Mouse (Mus musculus) G1E (cell line): ENCODE results near the gene Camkk1. TPM values are rescaled to one million over a fixed set of nuclear protein-coding genes. Genes with fewer than 3 reads are reported as not detected.

ENCODE experiments used
- ATAC-seq: 2 replicates; pipeline ENCODE4 v1.8.0; 2016; ENCODE audit warnings: mild to moderate bottlenecking; ENCODE audit not compliant: insufficient number of reproducible peaks, poor library complexity, low FRiP score, severe bottlenecking; ENCODE audit errors: extremely low read depth
- DNase-seq: peaks from one replicate; pipeline ENCODE4 v3.0.0; 2012; ENCODE audit warnings: low spot score
- H3K27me3 ChIP-seq: 2 replicates; pipeline ENCODE4 v1.6.1; 2012; ENCODE audit warnings: mild to moderate bottlenecking, low read length, inconsistent platforms; ENCODE audit not compliant: insufficient read depth
- H3K36me3 ChIP-seq: replicated peaks from 2 replicates; pipeline ENCODE3; 2012; ENCODE audit warnings: mild to moderate bottlenecking, inconsistent platforms
- H3K4me1 ChIP-seq: 2 replicates; pipeline ENCODE4 v1.6.1; 2012; ENCODE audit warnings: low read depth, low read length, inconsistent platforms, mixed read lengths; ENCODE audit not compliant: insufficient read depth
- H3K4me3 ChIP-seq: 2 replicates; pipeline ENCODE4 v1.5.1; 2012; ENCODE audit warnings: low read depth, mild to moderate bottlenecking, inconsistent platforms, low read length, moderate library complexity, mixed read lengths
- H3K9me3 ChIP-seq: replicated peaks from 2 replicates; pipeline ENCODE4 v1.6.1; 2012; ENCODE audit warnings: inconsistent platforms
- CTCF ChIP-seq: IDR thresholded peaks from 2 replicates; pipeline ENCODE4 v1.5.1; 2012; ENCODE audit warnings: low read depth, low read length, inconsistent platforms, mixed read lengths
- GATA1 ChIP-seq: IDR thresholded peaks from 2 replicates; pipeline ENCODE4 v1.6.1; 2012; ENCODE audit warnings: borderline replicate concordance, low read length, inconsistent platforms, mixed read lengths
- GATA2 ChIP-seq: IDR thresholded peaks from 2 replicates; pipeline ENCODE4 v1.6.1; 2012; ENCODE audit warnings: low read depth, low read length, inconsistent platforms, borderline replicate concordance
- POLR2AphosphoS5 ChIP-seq: IDR thresholded peaks from 2 replicates; pipeline ENCODE4 v1.6.1; 2012; ENCODE audit warnings: low read depth, low read length, inconsistent platforms; ENCODE audit not compliant: insufficient replicate concordance
- TAL1 ChIP-seq: conservative IDR thresholded peaks from 2 replicates; pipeline ENCODE4 v1.6.1; 2012; ENCODE audit warnings: low read depth, low read length, inconsistent platforms, mixed read lengths
- polyA plus RNA-seq: library from polyadenylated mRNA; stranded (reverse); fragments of >175 nt; gene quantifications from 2 replicates; pipeline ENCODE4 v1.2.3, GENCODE M21; 2012
- total RNA-seq, 2 experiments: library from RNA; stranded (forward) in 1 of 2; stranded (reverse) in 1 of 2; fragments of 200-1000 nt in 1 of 2; fragments of >200 nt in 1 of 2; fragmentation: Nextera tagmentation in 1 of 2; gene quantifications; 2 replicates each; pipeline ENCODE4 v1.2.3; 2014 to 2017

Gene Camkk1
- total and polyA plus RNA-seq, 3 experiments = 4.2 to 13.1 (median 9.9) TPM

- DNase-seq (no peak), ATAC-seq (no peak)
- peaks cover 91% of the 10 kb centered on the region for H3K36me3 ChIP-seq
- H3K4me3 ChIP-seq = no peak overlapping the region
- no peaks in the 10 kb centered on the region for H3K4me1 ChIP-seq
- no peaks in the 10 kb centered on the region for H3K9me3 ChIP-seq
- no peaks in the 10 kb centered on the region for H3K27me3 ChIP-seq
- no peak for TF ChIP-seq CTCF
- no peak for TF ChIP-seq POLR2AphosphoS5
- no peak for TF ChIP-seq GATA2
- no peak for TF ChIP-seq GATA1
Observed at GRCm38 (mm10) chr11:73036889-73037288, 18.1 kb downstream of the Camkk1 start.

DNA sequence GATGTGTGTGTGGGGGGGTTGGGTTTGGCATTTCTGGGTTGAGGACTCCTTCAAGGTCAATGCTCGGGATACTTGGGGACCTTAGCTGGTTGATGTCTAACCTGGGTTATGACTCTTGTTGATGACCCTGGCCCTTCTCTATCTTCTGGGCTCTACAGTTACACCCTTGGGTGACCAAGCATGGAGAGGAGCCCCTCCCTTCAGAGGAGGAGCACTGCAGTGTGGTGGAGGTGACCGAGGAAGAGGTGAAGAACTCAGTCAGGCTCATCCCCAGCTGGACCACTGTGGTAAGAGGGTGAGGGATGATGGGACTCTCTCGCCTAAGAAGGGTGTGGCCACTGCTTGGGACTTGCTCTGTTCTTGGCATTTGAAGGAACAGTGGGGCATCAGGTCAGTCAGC, 18.9 kb downstream of the Camkk1 start:
- H3K9me3 ChIP-seq = no peaks in the 10 kb centered on the region
- DNase-seq (no peak), ATAC-seq (no peak)
- H3K4me1 ChIP-seq = no peaks in the 10 kb centered on the region
- H3K4me3 ChIP-seq = no peak overlapping the region
- H3K27me3 ChIP-seq = no peaks in the 10 kb centered on the region
- TF ChIP-seq GATA1 = no peak
- TF ChIP-seq CTCF = no peak
- TF ChIP-seq TAL1 = no peak
- no peak for TF ChIP-seq POLR2AphosphoS5
- TF ChIP-seq GATA2 = no peak
- H3K36me3 ChIP-seq = peaks cover 83% of the 10 kb centered on the region

- H3K36me3 ChIP-seq = peaks cover 67% of the 10 kb centered on the region
- DNase-seq (no peak), ATAC-seq (no peak)
- no peaks in the 10 kb centered on the region for H3K4me1 ChIP-seq
- no peak overlapping the region for H3K4me3 ChIP-seq
- no peaks in the 10 kb centered on the region for H3K9me3 ChIP-seq
- no peak; the same call in 1 of the 2 replicates for TF ChIP-seq CTCF
- TF ChIP-seq GATA2 = no peak
- TF ChIP-seq GATA1 = no peak
- no peak for TF ChIP-seq POLR2AphosphoS5
- no peak for TF ChIP-seq TAL1
- H3K27me3 ChIP-seq = no peaks in the 10 kb centered on the region
Observed at GRCm38 (mm10) chr11:73039102-73039799, 20.4 kb downstream of the Camkk1 start.

DNA sequence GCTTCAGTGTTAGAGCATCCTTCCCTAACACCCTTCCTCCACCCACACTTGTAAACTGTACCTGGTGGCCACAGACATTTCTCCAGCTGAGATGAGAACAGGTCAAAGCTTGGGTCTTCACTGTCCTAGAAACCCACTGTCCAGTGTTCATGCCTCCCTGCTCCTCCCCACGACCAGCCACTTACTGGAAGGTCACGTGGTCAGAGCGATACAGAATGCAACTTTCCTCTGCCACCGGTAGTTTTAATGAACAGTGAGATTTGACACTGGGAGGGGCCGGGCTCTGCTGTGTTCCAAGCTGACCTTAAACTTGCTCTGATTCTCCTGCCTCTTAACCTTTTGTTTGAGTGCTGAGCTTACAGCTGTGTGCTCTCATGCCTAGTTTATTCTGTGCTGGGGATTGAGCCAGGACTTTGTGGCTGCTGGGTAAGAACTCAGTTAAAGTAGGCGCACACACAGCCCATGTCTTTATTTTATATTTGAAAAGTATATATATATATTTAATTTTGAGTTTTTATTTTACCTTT, 25.5 kb downstream of the Camkk1 start:
- Histone ChIP-seq H3K36me3 (peaks cover 23% of the 10 kb centered on the region), H3K4me3 (no peak overlapping the region), H3K27me3 (no peaks in the 10 kb centered on the region), H3K9me3 (no peaks in the 10 kb centered on the region), H3K4me1 (peaks cover 24% of the 10 kb centered on the region)
- DNase-seq (no peak), ATAC-seq (no peak)
- TF ChIP-seq GATA1 (no peak), GATA2 (no peak), CTCF (no peak), TAL1 (no peak), POLR2AphosphoS5 (no peak)

GRCm38 (mm10) chr11:73044789-73045188, 26.0 kb downstream of the Camkk1 start:
- ATAC-seq (no peak), DNase-seq (no peak)
- H3K4me3 ChIP-seq = no peak overlapping the region

GRCm38 (mm10) chr11:73047542-73047996, 28.8 kb downstream of the Camkk1 start, which contains the start of gene Ncbp3:
Gene Ncbp3, plus strand, starts transcription at chr11:73047783.
- Histone ChIP-seq H3K4me1 (peaks cover 49% of the 10 kb centered on the region), H3K27me3 (no peaks in the 10 kb centered on the region), H3K9me3 (no peaks in the 10 kb centered on the region), H3K4me3 (peak within 1 kb of the TSS; percentile 88), H3K36me3 (peaks cover 22% of the 10 kb centered on the region)
- DNase-seq (peak; percentile 81), ATAC-seq (peak; percentile 98)
- TF ChIP-seq GATA1 = no peak

More at GRCm38 (mm10) chr11:73044789-73045188, 26.0 kb downstream of the Camkk1 start:
- Histone ChIP-seq H3K27me3 (no peaks in the 10 kb centered on the region), H3K9me3 (no peaks in the 10 kb centered on the region), H3K36me3 (peaks cover 23% of the 10 kb centered on the region), H3K4me1 (peaks cover 29% of the 10 kb centered on the region)
- TF ChIP-seq POLR2AphosphoS5 (no peak), GATA2 (no peak), CTCF (no peak), GATA1 (no peak), TAL1 (no peak)
